Mouse (Mus musculus) right cerebral cortex, postnatal 25 days (tissue): Measurements from ENCODE around the gene Pyurf.

ENCODE experiments used
- DNase-seq: peaks from one replicate; pipeline ENCODE4 v3.0.0; 2022

Gene Pyurf

DNA sequence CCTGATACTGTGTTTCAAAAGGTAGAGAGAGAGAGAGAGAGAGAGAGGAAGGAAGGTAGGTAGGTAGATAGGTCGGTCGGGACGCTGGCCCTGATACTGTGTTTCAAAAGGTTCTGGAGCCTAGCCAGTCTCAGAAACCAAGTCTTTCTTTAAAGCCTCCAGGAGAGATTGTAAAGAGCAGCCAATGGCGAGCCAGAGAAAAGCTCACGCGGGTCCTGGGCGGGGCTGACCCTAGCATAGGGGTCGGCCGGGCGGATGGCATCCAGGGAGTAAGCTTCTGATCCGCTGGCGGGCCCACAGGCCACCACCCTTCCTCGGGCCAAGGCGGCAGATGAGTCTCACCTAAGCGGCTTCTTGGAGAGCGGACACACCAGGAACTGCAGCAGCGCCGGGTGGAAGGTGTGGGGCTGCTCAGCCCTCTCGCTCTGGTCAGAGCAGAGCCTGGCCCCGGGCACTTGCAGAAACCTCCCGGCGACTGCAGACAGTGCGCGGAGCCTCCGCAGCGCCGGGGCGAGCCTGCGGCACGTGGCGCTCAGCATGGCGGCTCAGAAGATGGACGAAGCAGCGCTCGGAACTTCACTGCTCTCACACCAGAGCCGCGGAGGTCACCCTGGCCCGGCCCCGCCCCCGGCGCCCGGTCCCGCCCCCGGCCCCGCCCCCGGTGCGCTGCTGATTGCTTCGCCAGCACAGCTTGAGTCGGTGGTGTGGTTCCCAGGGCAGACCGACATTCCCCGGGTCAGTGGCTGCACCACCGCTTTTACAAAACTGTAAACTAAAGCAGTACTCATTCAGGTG, at the start of gene Pyurf:
Pyurf (minus strand) TSS at position 612 of the 795 bp plus-strand sequence.
- DNase-seq: peak; percentile 79

DNA sequence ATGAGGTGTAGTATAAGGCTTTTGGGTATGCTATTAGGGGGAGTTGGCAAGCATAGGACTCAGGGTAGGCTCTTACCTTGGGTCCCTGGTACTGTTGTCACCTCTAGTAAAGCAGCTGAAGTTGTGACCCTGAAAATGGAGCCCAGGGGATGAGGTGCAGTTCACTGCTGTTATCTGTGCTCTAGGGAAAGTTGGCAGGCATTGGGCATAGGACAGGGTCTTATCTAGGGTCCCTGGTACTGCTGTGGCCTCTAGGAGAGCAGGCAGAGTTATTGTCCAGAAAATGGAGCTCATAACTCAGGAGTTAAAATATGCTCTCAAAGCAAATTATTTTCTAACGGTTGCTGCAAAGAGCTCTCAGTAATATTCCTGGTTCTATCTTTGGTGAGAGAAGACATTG, 29.5 kb upstream of the Pyurf start:
- no peak for DNase-seq

DNA sequence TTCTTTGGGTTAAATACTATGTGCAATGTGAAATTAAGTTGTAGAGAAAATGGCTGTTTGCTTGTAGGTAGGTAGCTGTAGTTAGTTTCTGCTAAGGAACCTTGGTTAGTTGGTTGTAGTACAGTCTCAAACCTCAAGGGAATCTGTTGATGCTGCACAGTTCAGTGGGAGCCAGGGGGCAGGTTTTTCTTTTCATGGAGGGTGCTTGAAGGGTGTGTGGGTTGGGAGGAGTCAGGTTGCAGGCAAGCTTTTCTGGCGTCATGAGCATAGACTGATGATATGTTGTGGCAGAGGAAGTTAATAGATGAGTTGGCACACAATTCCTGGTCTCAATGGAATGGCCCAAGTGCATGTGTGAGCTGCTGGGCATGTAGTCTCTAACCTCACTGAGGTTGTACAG, 19.8 kb upstream of the Pyurf start:
- no peak for DNase-seq

DNA sequence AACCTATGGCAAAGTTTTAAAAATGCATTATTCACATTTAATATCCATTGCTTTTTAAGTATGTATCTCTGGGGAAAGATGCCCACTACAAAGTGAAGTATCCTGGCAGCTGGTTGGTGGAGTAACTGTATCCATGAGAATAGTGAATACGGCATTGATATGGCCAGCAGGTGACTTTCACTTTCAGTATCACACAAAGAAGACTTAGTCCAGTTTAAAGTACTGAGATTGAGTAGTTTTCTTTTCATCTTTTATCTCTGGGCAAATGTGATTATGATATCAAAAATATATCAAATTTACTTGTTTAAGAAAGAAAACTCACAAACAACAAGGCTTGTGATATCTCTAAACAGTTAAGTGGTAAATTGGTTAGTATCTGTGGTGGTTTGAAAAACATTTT, 14.8 kb upstream of the Pyurf start:
- no peak for DNase-seq

DNA sequence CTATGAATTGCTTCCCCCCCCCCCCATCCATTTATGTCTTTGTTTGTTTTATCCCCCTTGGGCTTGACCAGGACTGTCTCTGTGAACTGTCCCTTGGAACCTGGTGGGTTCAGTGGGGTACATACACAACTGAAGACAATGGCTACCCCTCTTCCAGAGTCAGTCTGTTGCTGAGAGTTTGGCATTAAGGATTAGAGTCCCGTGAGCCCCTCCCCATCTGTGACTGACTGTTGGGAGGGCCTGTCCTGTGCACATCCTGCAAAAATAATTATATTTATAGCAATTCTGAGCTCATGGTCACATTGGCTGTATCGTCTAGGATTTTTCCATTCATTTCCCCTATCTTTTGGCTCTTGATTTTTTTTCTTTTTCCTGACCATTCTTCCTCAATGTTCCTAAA, 11.8 kb upstream of the Pyurf start:
- no peak for DNase-seq

DNA sequence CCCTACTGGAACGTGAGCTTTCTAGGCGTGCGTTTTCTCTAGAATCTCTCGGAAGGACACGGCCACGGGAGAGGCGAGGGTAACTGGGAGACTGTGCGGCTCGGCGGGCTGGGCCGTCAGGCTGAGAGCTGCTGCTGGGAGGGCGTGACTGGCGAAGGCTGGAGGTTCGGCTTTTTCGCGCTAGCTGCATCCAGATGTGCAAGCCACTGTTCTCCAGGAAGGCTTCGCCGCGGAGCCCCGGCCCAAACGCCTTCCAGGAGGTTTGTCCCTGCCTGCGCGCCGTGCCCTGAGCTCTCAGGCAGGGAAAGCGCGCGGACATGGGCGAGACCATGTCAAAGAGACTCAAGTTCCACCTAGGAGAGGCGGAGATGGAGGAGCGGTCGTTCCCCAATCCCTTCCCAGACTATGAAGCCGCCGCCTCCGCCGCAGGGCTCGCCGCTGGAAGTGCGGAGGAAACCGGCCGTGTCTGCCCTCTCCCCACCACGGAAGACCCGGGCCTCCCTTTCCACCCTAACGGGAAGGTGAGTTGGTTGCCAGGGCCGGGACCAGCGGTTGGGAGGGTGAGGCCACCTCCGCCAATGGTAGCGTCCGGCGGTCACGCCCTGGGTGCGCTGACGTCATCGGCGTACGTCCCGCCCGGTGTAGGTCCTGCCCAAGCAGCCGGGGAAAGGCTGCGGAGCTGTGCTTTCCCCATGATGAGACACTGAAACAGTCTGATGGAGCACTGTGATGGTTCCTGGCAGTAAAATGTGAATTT, 11.0 kb upstream of the Pyurf start:
- peak; percentile 96 for DNase-seq

DNA sequence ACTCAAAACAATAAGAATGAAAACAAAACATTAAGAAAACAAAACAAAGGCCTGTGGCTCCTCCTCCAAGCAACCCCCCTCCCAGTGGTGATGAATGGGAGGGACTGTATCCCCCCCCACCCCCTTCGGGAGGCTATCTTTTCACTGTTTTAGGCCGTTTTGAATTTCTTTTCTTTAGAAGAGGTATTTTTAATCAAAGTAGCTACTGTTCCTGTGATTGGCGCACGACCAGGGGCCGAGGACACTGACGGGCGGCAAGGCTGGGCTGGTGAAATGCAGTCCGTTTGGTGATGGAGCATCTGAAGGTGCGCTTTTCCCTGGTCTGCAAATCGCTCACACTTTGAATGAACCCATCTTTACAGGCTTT, 10.5 kb upstream of the Pyurf start, which contains the start of gene Lancl2:
Lancl2 (plus strand) TSS at position 165 of the 367 bp plus-strand sequence.
- no peak for DNase-seq

DNA sequence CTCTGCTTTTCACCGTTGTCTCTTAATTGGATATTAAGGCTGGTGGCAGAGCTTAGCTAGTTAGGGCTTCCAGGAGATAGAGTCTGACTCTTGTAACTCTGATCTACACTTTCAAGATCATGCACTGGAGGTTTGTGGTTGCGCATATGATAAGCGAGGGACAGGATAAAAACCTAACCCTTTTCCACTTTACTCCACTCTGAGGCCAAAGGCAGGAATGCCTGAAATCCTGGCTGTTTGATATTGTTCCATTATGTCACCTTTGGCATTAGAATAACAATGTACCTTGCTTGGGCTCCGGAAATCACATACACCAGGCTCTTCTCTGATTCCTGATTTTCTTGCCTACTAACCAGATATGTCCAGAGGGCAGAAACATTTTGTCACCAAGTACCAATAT, 9.8 kb upstream of the Pyurf start:
- no peak for DNase-seq

DNA sequence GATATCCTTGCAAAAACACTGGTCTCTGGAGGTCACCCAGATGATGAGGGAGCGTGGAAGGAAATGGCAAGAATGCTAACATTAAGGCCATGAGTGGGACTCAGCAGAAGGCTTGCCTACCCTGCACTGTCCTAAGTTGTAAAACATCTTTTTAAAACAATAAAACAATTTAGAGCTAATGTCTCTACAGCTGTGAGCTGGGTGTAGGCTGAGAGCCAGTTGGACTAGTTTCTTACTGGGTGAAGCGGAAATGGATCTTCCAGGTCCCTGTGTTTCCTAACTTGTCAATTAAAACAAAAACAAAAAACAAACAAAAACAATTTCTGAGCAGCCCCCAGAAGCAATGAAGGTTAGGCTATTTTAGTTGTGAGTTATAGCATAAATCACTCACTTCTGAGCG, 1.2 kb upstream of the Pyurf start:
- DNase-seq: no peak

DNA sequence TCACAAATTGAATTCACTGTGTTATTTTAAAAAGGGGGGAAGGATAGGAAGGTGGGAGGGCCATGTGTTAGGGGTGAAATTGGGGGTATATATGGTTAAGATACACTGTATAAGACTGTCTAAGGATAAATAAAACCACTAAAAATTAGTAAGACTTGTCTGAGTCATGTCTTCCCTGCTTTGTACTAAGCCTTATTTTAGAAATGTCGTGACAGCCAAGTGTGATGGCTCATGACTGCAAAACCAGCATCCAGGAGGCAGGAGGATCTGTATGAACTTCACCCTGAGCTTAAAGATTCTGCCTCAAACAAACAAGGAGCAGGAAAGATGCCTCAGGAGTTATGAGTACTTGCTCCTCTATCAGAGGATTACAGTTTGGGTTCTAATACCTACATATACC, 7.7 kb downstream of the Pyurf start:
- DNase-seq: no peak

DNA sequence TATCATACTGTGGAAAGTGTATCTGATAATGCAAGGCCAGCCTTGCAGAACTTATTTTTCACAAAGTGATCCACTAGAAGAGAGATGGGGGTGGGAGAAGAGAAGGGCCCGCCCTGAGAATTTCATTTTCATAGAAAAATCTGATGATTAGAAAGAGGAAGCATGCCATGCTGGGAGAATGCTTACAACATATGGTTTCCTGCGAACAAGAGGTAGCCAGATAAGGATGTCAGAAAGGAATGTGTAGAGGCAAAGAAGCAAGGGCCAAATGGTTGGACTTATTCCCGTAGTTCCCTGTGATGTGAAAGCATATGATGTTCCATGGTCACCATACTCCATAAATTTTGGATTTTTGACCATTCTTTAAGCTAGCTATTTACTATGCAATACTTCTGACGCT, 30.6 kb downstream of the Pyurf start:
- no peak for DNase-seq

DNA sequence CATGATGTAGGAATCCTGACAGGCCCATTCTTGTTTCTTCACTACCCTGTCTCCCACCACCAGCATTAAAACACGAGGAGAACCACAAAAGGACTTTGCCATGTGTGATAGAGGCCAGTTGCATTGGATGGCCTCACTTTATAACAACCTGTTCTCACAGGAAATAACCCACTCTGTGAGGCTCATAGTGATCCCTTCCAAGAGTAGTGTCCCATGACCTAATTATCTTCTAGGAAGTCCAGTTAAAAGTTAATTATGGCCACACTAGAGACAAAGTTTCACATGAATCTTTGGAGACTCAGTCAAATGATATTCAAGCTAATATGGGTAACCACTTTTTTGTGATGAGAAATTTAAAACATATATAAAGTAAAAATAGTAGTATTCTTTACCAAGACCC, 44.6 kb downstream of the Pyurf start:
- no peak for DNase-seq

DNA sequence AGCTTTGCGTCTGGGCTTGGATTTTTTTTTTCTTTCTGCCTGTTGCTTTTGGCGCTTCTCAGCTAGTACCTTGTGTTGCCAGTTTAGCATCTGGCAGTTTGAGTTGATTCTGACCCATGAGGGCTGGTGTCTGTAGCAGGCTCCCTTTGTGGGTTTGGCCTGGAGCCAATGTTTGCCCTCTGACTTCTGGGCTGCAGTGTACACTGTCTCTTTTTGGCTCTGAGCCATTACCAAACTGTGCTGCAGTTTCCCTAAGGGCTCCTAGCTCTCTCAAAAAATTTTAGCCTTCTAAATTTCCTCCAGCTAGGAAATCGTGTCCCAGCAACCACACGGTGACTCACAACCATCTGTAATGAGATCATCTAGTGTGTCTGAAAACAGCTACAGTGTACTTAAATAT, 50.1 kb downstream of the Pyurf start:
- DNase-seq: peak; percentile 36

DNA sequence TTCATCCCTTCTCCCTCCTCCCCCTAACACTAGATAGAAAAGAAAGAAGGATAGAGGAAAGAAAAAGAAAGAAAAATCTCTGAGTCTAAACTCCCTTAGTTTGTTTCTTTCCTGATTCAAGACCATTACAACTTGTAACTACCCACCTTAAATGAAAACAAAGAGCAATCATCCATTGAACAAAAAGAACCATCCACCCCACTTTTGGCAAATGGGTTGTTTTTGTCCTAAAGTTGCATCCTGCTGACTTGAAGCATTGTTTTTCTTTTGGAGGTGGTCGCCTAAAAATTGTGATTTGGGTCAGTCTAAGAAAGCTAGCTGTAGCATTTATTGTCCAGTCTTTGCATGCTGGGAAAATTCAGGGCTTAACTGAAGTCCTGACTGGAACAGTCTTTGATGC, 52.3 kb downstream of the Pyurf start:
- DNase-seq: no peak
